Mouse (Mus musculus) hindbrain, embryonic 15.5 days (tissue): Measurements from ENCODE around the gene Tcp11x2. TPM values are rescaled to one million over a fixed set of nuclear protein-coding genes. Genes with fewer than 3 reads are reported as not detected.
A peak's percentile ranks its signal among the peaks of the same experiment; 100 is the strongest.

Experiments used
- ATAC-seq: fragments of 200-750 bp; cut with Nextera tagmentation; 2 replicates; pipeline ENCODE4 v1.8.0; 2017; ENCODE audit warnings: low read depth, moderate number of reproducible peaks, moderate TSS enrichment; ENCODE audit not compliant: low FRiP score
- H3K27ac ChIP-seq: fragments of 300-500 bp; sonication (generic); replicated peaks from 2 replicates; pipeline ENCODE4 v1.5.1; 2015; ENCODE audit warnings: mild to moderate bottlenecking, inconsistent platforms
- H3K27me3 ChIP-seq: fragments of 300-500 bp; sonication (generic); 2 replicates; pipeline ENCODE4 v1.6.1; 2015; ENCODE audit warnings: control low read depth, inconsistent platforms
- H3K36me3 ChIP-seq: fragments of 300-500 bp; sonication (generic); 2 replicates; pipeline ENCODE4 v1.6.1; 2015; ENCODE audit warnings: control low read depth, inconsistent platforms
- H3K4me1 ChIP-seq: fragments of 300-500 bp; sonication (generic); replicated peaks from 2 replicates; pipeline ENCODE4 v1.6.1; 2015; ENCODE audit warnings: control low read depth, inconsistent platforms
- H3K4me2 ChIP-seq: fragments of 300-500 bp; sonication (generic); 2 replicates; pipeline ENCODE4 v1.6.1; 2015; ENCODE audit warnings: moderate library complexity, mild to moderate bottlenecking, inconsistent platforms
- H3K4me3 ChIP-seq: fragments of 300-500 bp; sonication (generic); 2 replicates; pipeline ENCODE4 v1.5.1; 2015; ENCODE audit warnings: mild to moderate bottlenecking, inconsistent platforms
- H3K9ac ChIP-seq: fragments of 300-500 bp; sonication (generic); 2 replicates; pipeline ENCODE4 v1.6.1; 2015; ENCODE audit warnings: inconsistent platforms
- H3K9me3 ChIP-seq: fragments of 300-500 bp; sonication (generic); 2 replicates; pipeline ENCODE4 v1.6.1; 2016; ENCODE audit warnings: control low read depth, inconsistent platforms
- WGBS: fragments of 180-500 bp; shearing (Covaris S2); methylation state at CpG from one replicate; pipeline ENCODE4 v1.1.7; 2015; 5-methylcytosine and 5-hydroxymethylcytosine counted together
- polyA plus RNA-seq: library from polyadenylated mRNA; unstranded; fragments of >200 nt; fragmentation: Nextera tagmentation; extraction: Ambion mirVana; gene quantifications from 2 replicates; pipeline ENCODE4 v1.2.1, GENCODE M21; 2015

Tcp11x2 gene
- not detected in 2 replicates for polyA plus RNA-seq

GRCm38 (mm10) chrX:135693633-135694032 lies at the start of gene Tcp11x2:
Gene Tcp11x2 (minus strand): TSS chrX:135693790.
- Histone ChIP-seq H3K4me3 (no peak within 1 kb of the TSS), H3K4me1 (no peaks in the 10 kb centered on the region), H3K9me3 (no peaks in the 10 kb centered on the region), H3K4me2 (no peak within 1 kb of the TSS), H3K9ac (no peak within 1 kb of the TSS), H3K27me3 (no peaks in the 10 kb centered on the region), H3K27ac (no peak within 1 kb of the TSS), H3K36me3 (no peaks in the 10 kb centered on the region)
- WGBS = 72% methylated on average over 1 of the region's 1 CpGs
- no peak for ATAC-seq

GRCm38 (mm10) chrX:135743056-135743355 lies 49.4 kb upstream of the Tcp11x2 start:
- peaks cover 8% of the 10 kb centered on the region for H3K4me1 ChIP-seq
- H3K9ac ChIP-seq = peak overlapping the region; percentile 64
- peak; percentile 31; the same call in 1 of the 2 replicates for ATAC-seq
- peak overlapping the region; percentile 64 for H3K4me3 ChIP-seq
- peak overlapping the region; percentile 92 for H3K27ac ChIP-seq
- no peaks in the 10 kb centered on the region for H3K36me3 ChIP-seq
- H3K9me3 ChIP-seq = no peaks in the 10 kb centered on the region
- H3K4me2 ChIP-seq = peak overlapping the region; percentile 56
- 22% methylated on average over 7 of the region's 7 CpGs for WGBS
- H3K27me3 ChIP-seq = 0 out of 2 replicates have a peak, but pooled peaks cover under 1% of the 10 kb centered on the region

GRCm38 (mm10) chrX:135742304-135743055 lies 48.9 kb upstream of the Tcp11x2 start, which contains the start of the genes Armcx5 and Gprasp1:
Gene Armcx5 (plus strand): TSS chrX:135742733.
Gene Gprasp1 (plus strand): TSS chrX:135742733.
- Histone ChIP-seq H3K27me3 (0 out of 2 replicates have a peak, but pooled peaks cover 2% of the 10 kb centered on the region), H3K4me1 (peaks cover 8% of the 10 kb centered on the region), H3K4me2 (peak within 1 kb of the TSS; percentile 56), H3K4me3 (peak within 1 kb of the TSS; percentile 64), H3K36me3 (no peaks in the 10 kb centered on the region), H3K27ac (peak within 1 kb of the TSS; percentile 92), H3K9ac (peak within 1 kb of the TSS; percentile 64), H3K9me3 (no peaks in the 10 kb centered on the region)
- ATAC-seq = peak; percentile 98
- WGBS = 17% methylated on average over 48 of the region's 48 CpGs

GRCm38 (mm10) chrX:135738730-135739520 lies 45.3 kb upstream of the Tcp11x2 start:
- Histone ChIP-seq H3K27ac (no peak overlapping the region), H3K4me3 (no peak overlapping the region), H3K4me1 (peaks cover 7% of the 10 kb centered on the region), H3K36me3 (no peaks in the 10 kb centered on the region), H3K4me2 (no peak overlapping the region), H3K9me3 (no peaks in the 10 kb centered on the region), H3K27me3 (0 out of 2 replicates have a peak, but pooled peaks cover 2% of the 10 kb centered on the region), H3K9ac (no peak overlapping the region)
- 89% methylated on average over 2 of the region's 2 CpGs for WGBS
- ATAC-seq = no peak

- no peak within 1 kb of the TSS for H3K9ac ChIP-seq
- no peak within 1 kb of the TSS for H3K4me2 ChIP-seq
- H3K36me3 ChIP-seq = no peaks in the 10 kb centered on the region
- H3K4me3 ChIP-seq = no peak within 1 kb of the TSS
- WGBS = 87% methylated on average over 10 of the region's 10 CpGs
- ATAC-seq = no peak
- no peaks in the 10 kb centered on the region for H3K9me3 ChIP-seq
- no peak within 1 kb of the TSS for H3K27ac ChIP-seq
- no peaks in the 10 kb centered on the region for H3K4me1 ChIP-seq
- H3K27me3 ChIP-seq = no peaks in the 10 kb centered on the region
Measured at GRCm38 (mm10) chrX:135725161-135725560, 31.6 kb upstream of the Tcp11x2 start, which contains the start of gene Tmsb15a. Gene Tmsb15a (minus strand): TSS chrX:135725261.

GRCm38 (mm10) chrX:135712845-135713244 lies 19.3 kb upstream of the Tcp11x2 start:
- Histone ChIP-seq H3K27ac (no peak overlapping the region), H3K4me2 (no peak overlapping the region), H3K36me3 (no peaks in the 10 kb centered on the region), H3K9ac (no peak overlapping the region), H3K27me3 (no peaks in the 10 kb centered on the region), H3K9me3 (no peaks in the 10 kb centered on the region), H3K4me3 (no peak overlapping the region), H3K4me1 (no peaks in the 10 kb centered on the region)
- no peak for ATAC-seq
- 89% methylated on average over 2 of the region's 2 CpGs for WGBS

GRCm38 (mm10) chrX:135704349-135704748 lies 10.8 kb upstream of the Tcp11x2 start:
- no peak for ATAC-seq
- H3K9me3 ChIP-seq = no peaks in the 10 kb centered on the region
- WGBS = 36% methylated on average over 2 of the region's 2 CpGs

GRCm38 (mm10) chrX:135703111-135703510 lies 9.5 kb upstream of the Tcp11x2 start:
- ATAC-seq = no peak
- H3K4me1 ChIP-seq = no peaks in the 10 kb centered on the region
- 89% methylated on average over 1 of the region's 1 CpGs for WGBS

More at GRCm38 (mm10) chrX:135704349-135704748, 10.8 kb upstream of the Tcp11x2 start:
- Histone ChIP-seq H3K36me3 (no peaks in the 10 kb centered on the region), H3K4me3 (no peak overlapping the region), H3K9ac (no peak overlapping the region), H3K27ac (no peak overlapping the region), H3K4me1 (no peaks in the 10 kb centered on the region), H3K27me3 (no peaks in the 10 kb centered on the region), H3K4me2 (no peak overlapping the region)

GRCm38 (mm10) chrX:135687802-135688201 lies 5.8 kb downstream of the Tcp11x2 start:
- no peak overlapping the region for H3K4me2 ChIP-seq
- no peaks in the 10 kb centered on the region for H3K9me3 ChIP-seq
- H3K9ac ChIP-seq = no peak overlapping the region
- H3K27ac ChIP-seq = no peak overlapping the region
- ATAC-seq = no peak
- H3K4me1 ChIP-seq = no peaks in the 10 kb centered on the region
- no peaks in the 10 kb centered on the region for H3K36me3 ChIP-seq
- 77% methylated on average over 3 of the region's 3 CpGs for WGBS
- H3K4me3 ChIP-seq = no peak overlapping the region
- no peaks in the 10 kb centered on the region for H3K27me3 ChIP-seq

More at GRCm38 (mm10) chrX:135703111-135703510, 9.5 kb upstream of the Tcp11x2 start:
- Histone ChIP-seq H3K9me3 (no peaks in the 10 kb centered on the region), H3K27me3 (no peaks in the 10 kb centered on the region), H3K9ac (no peak overlapping the region), H3K4me2 (no peak overlapping the region), H3K36me3 (no peaks in the 10 kb centered on the region), H3K4me3 (no peak overlapping the region), H3K27ac (no peak overlapping the region)

- no peaks in the 10 kb centered on the region for H3K4me1 ChIP-seq
- 75% methylated on average over 2 of the region's 2 CpGs for WGBS
- ATAC-seq = no peak
Measured at GRCm38 (mm10) chrX:135681858-135682257, 11.7 kb downstream of the Tcp11x2 start.

GRCm38 (mm10) chrX:135652173-135652772 lies 41.3 kb downstream of the Tcp11x2 start:
- H3K4me3 ChIP-seq = no peak overlapping the region
- no peaks in the 10 kb centered on the region for H3K27me3 ChIP-seq
- no peak overlapping the region; the same call in 1 of the 2 replicates for H3K27ac ChIP-seq
- ATAC-seq = peak; percentile 91
- WGBS = 41% methylated on average over 9 of the region's 9 CpGs
- H3K9me3 ChIP-seq = no peaks in the 10 kb centered on the region
- H3K4me2 ChIP-seq = peak overlapping the region; percentile 28; the same call in 1 of the 2 replicates
- H3K36me3 ChIP-seq = no peaks in the 10 kb centered on the region
- no peaks in the 10 kb centered on the region for H3K4me1 ChIP-seq
- no peak overlapping the region for H3K9ac ChIP-seq

More at GRCm38 (mm10) chrX:135681858-135682257, 11.7 kb downstream of the Tcp11x2 start:
- no peak overlapping the region for H3K4me3 ChIP-seq
- no peaks in the 10 kb centered on the region for H3K36me3 ChIP-seq
- no peaks in the 10 kb centered on the region for H3K9me3 ChIP-seq
- no peak overlapping the region for H3K27ac ChIP-seq
- no peaks in the 10 kb centered on the region for H3K27me3 ChIP-seq
- H3K4me2 ChIP-seq = no peak overlapping the region
- no peak overlapping the region for H3K9ac ChIP-seq
